Mouse (Mus musculus) embryonic fibroblast, embryonic 13.5 days (primary cell): Measurements from ENCODE around the gene Gm4969.

Experiments
- CTCF ChIP-seq: IDR thresholded peaks from 2 replicates; pipeline ENCODE4 v1.5.1; 2011; ENCODE audit warnings: mild to moderate bottlenecking, control low read depth, low read length, moderate library complexity, borderline replicate concordance; ENCODE audit not compliant: insufficient read depth
- POLR2A ChIP-seq: IDR thresholded peaks from 2 replicates; pipeline ENCODE4 v1.6.1; 2011; ENCODE audit warnings: low read depth, mild to moderate bottlenecking, control low read depth, low read length, moderate library complexity

- TF ChIP-seq CTCF (no peak), POLR2A (no peak)
These were observed 41.9 kb upstream of the Gm4969 start for GRCm38 (mm10) chr7:19160115-19160514.
